Mouse (Mus musculus) left cerebral cortex, postnatal 14 days (tissue): Measurements from ENCODE around the gene Nenf. TPM values are rescaled to one million over a fixed set of nuclear protein-coding genes. Genes with fewer than 3 reads are reported as not detected.
A peak's percentile ranks its signal among the peaks of the same experiment; 100 is the strongest.

Experiments
- DNase-seq, 2 experiments: peaks; one replicate each; pipeline ENCODE4 v3.0.0; 2021 to 2022; ENCODE audit warnings: low spot score in 2 of 2, mixed read lengths in 1 of 2
- intact Hi-C: fragments of 180-260 bp; cut with DNase I; formaldehyde crosslinking; loops from one replicate; pipeline ENCODE4 v1.15.1; 2025
- total RNA-seq, 2 experiments: library from RNA; stranded (reverse); gene quantifications; 2 replicates each; pipeline ENCODE4 v1.2.3; 2021

Gene Nenf
- total RNA-seq, 2 experiments from 2014 or later: 68.6 to 70.4 TPM

- DNase-seq: peak; percentile 93 to 96
- intact Hi-C loops: no loop called here
Measured at GRCm38 (mm10) chr1:191325726-191326232, 7.8 kb upstream of the Nenf start, which contains the start of gene Tmem206. Tmem206 (plus strand) TSS chr1:191325912.

- intact Hi-C loops: no loop called here
Measured at GRCm38 (mm10) chr1:191324733-191325590, 7.0 kb upstream of the Nenf start.

GRCm38 (mm10) chr1:191323381-191323780 is 5.4 kb upstream of the Nenf start:
- intact Hi-C loops: no loop called here
- DNase-seq: no peak

More at GRCm38 (mm10) chr1:191324733-191325590, 7.0 kb upstream of the Nenf start:
- DNase-seq: no peak

- intact Hi-C loops: loop anchor here (5.0 to 10.0 kb wide), 2 partner anchors 244 to 496 kb away; no protein-coding TSS in a partner anchor
- no peak for DNase-seq
Measured at GRCm38 (mm10) chr1:191318686-191319085, 692 bp upstream of the Nenf start.

- intact Hi-C loops: loop anchor here (5.0 to 10.0 kb wide), 2 partner anchors 245 to 498 kb away; no protein-coding TSS in a partner anchor
Measured at GRCm38 (mm10) chr1:191316818-191317217, 1.2 kb downstream of the Nenf start.

GRCm38 (mm10) chr1:191313926-191314325 is 4.1 kb downstream of the Nenf start:
- intact Hi-C loops: loop anchor here (10.0 kb wide), 1 partner anchor 501 kb away; no protein-coding TSS in a partner anchor
- DNase-seq: no peak

More at GRCm38 (mm10) chr1:191316818-191317217, 1.2 kb downstream of the Nenf start:
- DNase-seq: no peak

GRCm38 (mm10) chr1:191313158-191313557 is 4.8 kb downstream of the Nenf start:
- intact Hi-C loops: loop anchor here (10.0 kb wide), 1 partner anchor 502 kb away; no protein-coding TSS in a partner anchor
- no peak for DNase-seq

GRCm38 (mm10) chr1:191312513-191312941 is 5.5 kb downstream of the Nenf start:
- intact Hi-C loops: loop anchor here (10.0 kb wide), 1 partner anchor 502 kb away; no protein-coding TSS in a partner anchor
- DNase-seq: peak; percentile 78 to 84

GRCm38 (mm10) chr1:191311296-191311898 is 6.6 kb downstream of the Nenf start:
- intact Hi-C loops: loop anchor here (10.0 kb wide), 1 partner anchor 503 kb away; no protein-coding TSS in a partner anchor
- no peak for DNase-seq

GRCm38 (mm10) chr1:191307766-191308455 is 10.1 kb downstream of the Nenf start:
- intact Hi-C loops: no loop called here
- no peak for DNase-seq

GRCm38 (mm10) chr1:191306316-191306715 is 11.7 kb downstream of the Nenf start:
- intact Hi-C loops: no loop called here
- DNase-seq: no peak

GRCm38 (mm10) chr1:191305610-191306009 is 12.4 kb downstream of the Nenf start:
- no peak for DNase-seq
- intact Hi-C loops: no loop called here

- intact Hi-C loops: no loop called here
Measured at GRCm38 (mm10) chr1:191304216-191304615, 13.8 kb downstream of the Nenf start.

GRCm38 (mm10) chr1:191303736-191304135 is 14.3 kb downstream of the Nenf start:
- DNase-seq: no peak
- intact Hi-C loops: no loop called here

More at GRCm38 (mm10) chr1:191304216-191304615, 13.8 kb downstream of the Nenf start:
- DNase-seq: no peak

GRCm38 (mm10) chr1:191301903-191302302 is 16.1 kb downstream of the Nenf start:
- intact Hi-C loops: no loop called here
- DNase-seq: no peak

GRCm38 (mm10) chr1:191299215-191299942 is 18.6 kb downstream of the Nenf start:
- DNase-seq: peak; percentile 63 to 76
- intact Hi-C loops: no loop called here

GRCm38 (mm10) chr1:191298304-191298703 is 19.7 kb downstream of the Nenf start:
- intact Hi-C loops: no loop called here
- no peak for DNase-seq

GRCm38 (mm10) chr1:191296445-191296844 is 21.5 kb downstream of the Nenf start:
- peak; percentile 32 to 44 for DNase-seq

GRCm38 (mm10) chr1:191295784-191296183 is 22.2 kb downstream of the Nenf start:
- DNase-seq: no peak
- intact Hi-C loops: no loop called here

More at GRCm38 (mm10) chr1:191296445-191296844, 21.5 kb downstream of the Nenf start:
- intact Hi-C loops: no loop called here
